Mouse (Mus musculus) kidney, adult 2 months (tissue): Measurements from ENCODE around the gene Snx14.

ENCODE experiments used
- CTCF ChIP-seq: fragments of 200-500 bp; conservative IDR thresholded peaks from 2 replicates; pipeline ENCODE4 v1.5.1; 2011; ENCODE audit warnings: low read depth, mild to moderate bottlenecking, control low read depth, low read length, moderate library complexity, mixed read lengths; ENCODE audit not compliant: insufficient read depth, insufficient read length
- POLR2A ChIP-seq: fragments of 200-500 bp; IDR thresholded peaks from one replicate; pipeline ENCODE4 v1.6.1; 2011; ENCODE audit warnings: low read depth, low read length, control low read depth

GRCm38 (mm10) chr9:88380542-88380941 lies 58.2 kb downstream of the Snx14 start:
- no peak for TF ChIP-seq CTCF
- no peak for TF ChIP-seq POLR2A
